Mouse (Mus musculus) embryo, embryonic 10 days (tissue): ENCODE data around the gene Rfk.

Experiments
- DNase-seq: peaks from one replicate; pipeline ENCODE4 v3.0.0-alpha.2; 2015; ENCODE audit warnings: low spot score

The Rfk gene

GRCm38 (mm10) chr19:17385022-17385421 lies 8.8 kb upstream of the Rfk start:
- no peak for DNase-seq

GRCm38 (mm10) chr19:17385426-17385825 lies 8.4 kb upstream of the Rfk start:
- DNase-seq: no peak

- DNase-seq: peak; percentile 14
Observed at GRCm38 (mm10) chr19:17386424-17386823, 7.4 kb upstream of the Rfk start.

GRCm38 (mm10) chr19:17388404-17388803 lies 5.4 kb upstream of the Rfk start:
- peak; percentile 65 for DNase-seq

GRCm38 (mm10) chr19:17392866-17393265 lies 977 bp upstream of the Rfk start:
- no peak for DNase-seq

DNA sequence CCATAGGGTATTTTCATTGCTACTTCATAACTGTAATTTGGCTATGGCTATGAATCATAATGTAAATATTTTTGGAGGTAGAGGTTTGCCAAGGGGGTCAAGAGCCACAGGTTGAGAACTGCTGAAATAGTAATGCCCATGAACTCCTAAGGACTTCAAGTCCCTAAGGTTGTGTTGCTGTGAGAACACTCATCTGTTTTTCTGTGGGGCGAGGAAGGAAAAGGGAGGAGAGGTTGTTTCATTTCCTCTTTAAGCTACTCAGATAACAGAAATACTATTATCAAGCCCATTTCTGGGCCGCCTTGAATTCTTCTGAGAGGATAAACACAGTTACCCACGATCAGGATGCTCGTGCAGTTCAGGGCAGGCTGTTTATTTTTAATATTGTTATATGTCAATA lies 3.0 kb downstream of the Rfk start:
- no peak for DNase-seq

GRCm38 (mm10) chr19:17397922-17398321 lies 4.1 kb downstream of the Rfk start:
- DNase-seq: no peak

DNA sequence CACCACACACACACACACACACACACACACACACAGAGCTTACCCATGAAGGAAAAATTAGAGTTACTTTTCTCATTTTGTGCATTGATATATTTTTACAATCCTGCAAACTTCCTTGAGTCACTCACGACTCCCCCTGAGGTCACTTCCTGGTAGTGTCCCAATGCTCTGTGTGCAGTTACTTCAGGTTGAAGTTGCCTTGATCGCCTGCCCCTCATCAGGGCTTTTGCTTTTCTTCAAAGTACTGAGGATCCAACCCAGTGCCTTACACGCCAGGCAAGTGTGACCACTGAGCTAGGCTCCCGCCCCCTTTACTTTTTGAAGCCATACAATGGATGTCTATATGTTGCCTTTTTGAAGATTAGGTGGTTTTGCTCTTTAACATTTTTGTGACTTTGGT lies 6.1 kb downstream of the Rfk start:
- no peak for DNase-seq

GRCm38 (mm10) chr19:17400571-17400970 lies 6.7 kb downstream of the Rfk start:
- no peak for DNase-seq

- DNase-seq: no peak
Observed at GRCm38 (mm10) chr19:17403175-17403574, 9.3 kb downstream of the Rfk start.

DNA sequence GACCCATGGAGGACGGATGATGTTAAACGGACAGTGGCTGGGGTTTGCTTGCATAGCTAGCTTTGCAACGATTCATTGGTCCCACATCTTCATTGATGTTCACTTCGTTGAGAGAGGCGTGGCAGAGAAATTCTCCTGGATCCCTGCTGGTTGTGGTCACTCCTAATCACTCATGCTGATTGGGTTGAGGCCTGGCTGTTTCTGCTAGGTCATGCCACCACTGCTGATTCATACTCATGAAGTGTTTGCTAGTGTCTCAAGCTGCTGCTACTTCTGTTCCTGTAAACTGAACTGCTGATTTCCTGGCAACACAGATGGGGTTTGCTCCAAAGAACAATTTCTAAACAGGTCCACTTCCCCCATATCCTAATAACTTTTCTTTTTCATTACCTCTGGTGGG lies 13.0 kb downstream of the Rfk start:
- DNase-seq: no peak

DNA sequence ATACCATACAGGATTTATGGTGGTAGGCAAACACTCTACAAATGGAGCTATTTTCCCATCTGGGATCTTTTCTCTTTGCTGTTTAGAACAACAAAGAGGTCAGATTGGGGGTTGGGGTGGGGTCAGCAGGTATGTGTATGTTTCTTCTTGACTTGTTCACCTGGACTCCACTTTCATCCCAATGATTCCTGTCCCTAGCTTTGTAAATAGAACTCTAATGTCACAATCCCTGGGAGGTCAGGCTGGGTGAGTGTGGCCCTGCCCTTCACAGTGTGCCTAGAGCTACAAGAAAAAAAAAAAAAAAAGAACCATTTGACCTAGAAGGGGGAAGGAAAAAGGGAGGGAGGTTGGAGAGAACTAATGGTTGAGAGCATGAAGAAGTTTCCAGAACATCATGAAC lies 14.7 kb downstream of the Rfk start:
- DNase-seq: no peak

DNA sequence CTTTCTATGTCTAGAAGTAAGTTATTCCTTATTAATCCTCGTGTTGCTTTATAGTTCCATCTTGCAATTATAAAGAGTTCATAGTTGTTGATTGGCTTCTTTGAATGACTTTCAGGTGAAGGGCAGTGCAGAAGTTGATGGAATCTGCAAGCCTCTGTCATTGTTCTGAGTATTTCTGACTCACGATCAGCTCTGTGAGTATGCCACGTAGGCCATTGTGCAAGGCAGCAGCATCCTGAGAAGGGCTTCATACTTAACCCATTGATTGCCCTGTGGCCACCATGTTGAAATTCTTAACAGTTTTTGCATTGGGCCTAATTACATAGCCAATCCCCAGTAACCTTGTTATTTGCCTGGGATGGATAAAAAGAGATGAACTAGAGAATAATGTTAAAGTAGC lies 15.5 kb downstream of the Rfk start:
- DNase-seq: no peak

GRCm38 (mm10) chr19:17410465-17411065 lies 16.7 kb downstream of the Rfk start:
- no peak for DNase-seq

DNA sequence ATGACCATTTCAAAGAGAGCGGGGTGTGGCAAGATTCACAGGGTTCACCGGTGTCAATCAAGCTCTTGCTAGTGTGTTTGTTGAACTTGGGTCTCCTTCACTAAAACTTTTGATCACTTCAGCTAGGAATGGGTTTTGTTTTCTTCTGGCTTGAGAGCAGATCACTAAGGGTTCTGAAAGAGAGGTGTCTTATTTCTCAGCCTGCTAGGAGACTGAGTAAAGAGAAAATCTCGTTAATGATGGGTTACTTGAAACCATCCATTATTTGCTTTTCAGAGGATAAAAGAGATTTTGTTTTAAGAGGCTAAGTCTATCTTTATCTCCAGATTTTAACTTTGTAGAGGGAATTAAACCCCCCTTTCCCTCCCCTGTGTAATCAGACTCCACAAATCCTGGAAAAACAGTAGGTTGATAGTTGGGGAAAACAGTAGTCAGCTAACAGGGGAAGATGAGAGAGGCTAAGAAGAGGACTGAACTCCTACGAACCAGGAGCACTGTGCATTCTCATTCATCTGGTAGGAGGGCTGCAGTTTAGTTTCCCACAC lies 19.1 kb downstream of the Rfk start:
- no peak for DNase-seq

- no peak for DNase-seq
Observed at GRCm38 (mm10) chr19:17417855-17418254, 24.0 kb downstream of the Rfk start.

- no peak for DNase-seq
Observed at GRCm38 (mm10) chr19:17423306-17423705, 29.5 kb downstream of the Rfk start.

GRCm38 (mm10) chr19:17427824-17428560 lies 34.1 kb downstream of the Rfk start:
- DNase-seq: no peak

GRCm38 (mm10) chr19:17428561-17428914 lies 34.7 kb downstream of the Rfk start:
- no peak for DNase-seq

- DNase-seq: no peak
Observed at GRCm38 (mm10) chr19:17436651-17437050, 42.8 kb downstream of the Rfk start.

DNA sequence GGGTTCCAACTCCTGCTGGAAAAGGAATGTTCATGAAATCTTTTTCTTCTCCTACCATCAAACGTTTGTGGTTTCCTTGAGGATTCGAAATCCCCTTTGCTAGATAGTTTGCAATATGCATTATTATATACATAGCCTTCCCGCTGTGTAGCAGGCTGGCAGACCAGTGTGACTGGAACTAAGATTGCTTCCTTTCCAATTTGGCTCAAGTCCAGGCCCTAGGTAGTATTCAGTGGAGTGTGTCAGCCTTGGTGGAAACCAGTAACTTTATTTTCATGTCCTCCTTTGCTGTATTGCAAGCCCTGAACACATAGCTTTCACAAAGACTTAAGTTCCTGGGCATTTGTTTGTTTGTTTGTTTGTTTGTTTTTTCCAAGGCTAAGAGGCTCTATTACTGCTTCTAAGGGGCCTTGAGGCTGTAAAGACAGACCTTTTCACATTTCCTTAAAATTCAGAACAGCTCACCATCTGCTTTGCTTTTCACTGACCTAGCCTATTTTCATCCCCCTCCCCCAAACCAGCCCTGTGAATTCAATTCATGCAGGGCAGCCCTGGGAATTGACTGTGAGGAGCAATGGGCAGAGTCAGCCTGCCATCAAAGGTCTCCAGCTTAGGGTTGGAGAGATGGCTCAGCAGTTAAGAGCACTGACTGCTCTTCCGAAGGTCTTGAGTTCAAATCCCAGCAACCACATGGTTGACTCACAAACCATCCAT lies 45.8 kb downstream of the Rfk start:
- no peak for DNase-seq

DNA sequence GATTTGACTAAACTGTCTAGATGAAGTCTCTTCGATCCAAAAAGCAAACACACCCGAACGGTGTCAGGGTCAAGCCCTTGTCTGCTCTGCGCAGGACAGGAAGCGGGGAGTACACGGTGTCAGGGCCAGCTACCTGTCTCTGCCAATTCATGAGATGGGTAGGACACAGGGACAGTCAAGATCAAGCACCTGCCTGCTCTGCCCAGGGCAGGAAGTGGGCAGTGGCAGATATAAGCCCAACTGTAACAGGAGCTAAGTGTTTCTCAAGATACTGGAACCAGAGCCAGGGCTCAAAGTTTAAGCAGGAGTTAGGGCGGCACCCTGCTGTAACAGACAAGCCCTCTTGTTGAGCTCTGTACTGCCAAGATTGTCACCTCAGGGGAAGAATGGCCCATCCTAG lies 49.7 kb downstream of the Rfk start:
- no peak for DNase-seq
